Mouse (Mus musculus) cortical plate, adult 2 months (tissue): ENCODE data around the gene Synj2.

Source experiments
- CTCF ChIP-seq: fragments of 200-500 bp; IDR thresholded peaks from 2 replicates; pipeline ENCODE4 v1.5.1; 2011; ENCODE audit warnings: mild to moderate bottlenecking, control low read depth, low read length; ENCODE audit not compliant: insufficient read depth; ENCODE audit errors: extremely low read depth
- POLR2A ChIP-seq: fragments of 200-500 bp; IDR thresholded peaks from 2 replicates; pipeline ENCODE4 v1.6.1; 2011; ENCODE audit warnings: mild to moderate bottlenecking, low read length, control low read depth; ENCODE audit not compliant: insufficient read depth; ENCODE audit errors: extremely low read depth

GRCm38 (mm10) chr17:6063532-6063931, 122.5 kb downstream of the Synj2 start:
- TF ChIP-seq POLR2A (no peak), CTCF (no peak)
